8 mouse cellular contexts compared by ENCODE assay signal in genomic region chr5:52190371-52191179, GRCm38 (mm10). TPM values are rescaled to one million over a fixed set of nuclear protein-coding genes. Genes with fewer than 3 reads are reported as not detected.
A peak's percentile ranks its signal among the peaks of the same experiment; 100 is the strongest.
DNase-seq lines count a peak whose midpoint lies in the region; ATAC-seq lines count a peak whose summit lies in the region.

Dhx15 (minus strand) TSS chr5:52190514.

- H3K27me3 ChIP-seq in heart, embryonic 10.5 days (ENCODE audit: insufficient read depth, poor library complexity, severe bottlenecking): no peaks in the 10 kb centered on the region
- H3K27me3 ChIP-seq in kidney, embryonic 15.5 days: no peaks in the 10 kb centered on the region

- H3K4me2 ChIP-seq in kidney, embryonic 15.5 days: peak within 1 kb of the TSS; percentile 74

- H3K36me3 ChIP-seq in heart, embryonic 10.5 days: peaks cover 2% of the 10 kb centered on the region; the same call in 1 of the 2 replicates
- H3K36me3 ChIP-seq in kidney, embryonic 15.5 days: no peaks in the 10 kb centered on the region

- H3K4me3 ChIP-seq in heart, embryonic 10.5 days: peak within 1 kb of the TSS; percentile 99
- H3K4me3 ChIP-seq in kidney, embryonic 15.5 days (replicated peaks): peak within 1 kb of the TSS; percentile 80

- peak; percentile 91 to 92 for DNase-seq in B cell, adult 2 months
- DNase-seq in brain, adult 2 months (ENCODE audit: low read depth, low spot score): peak; percentile 98
- DNase-seq in heart, embryonic 10.5 days (ENCODE audit: low spot score): peak; percentile 97
- peak; percentile 94 for DNase-seq in liver
- DNase-seq in spleen, postnatal 4 days (ENCODE audit: low spot score in 2 of 2): peak; percentile 92 to 96

- H3K4me1 ChIP-seq in heart, embryonic 10.5 days: peaks cover 25% of the 10 kb centered on the region
- H3K4me1 ChIP-seq in kidney, embryonic 15.5 days: peaks cover 26% of the 10 kb centered on the region

- peak within 1 kb of the TSS; percentile 100 for H3K27ac ChIP-seq in heart, embryonic 10.5 days
- H3K27ac ChIP-seq in kidney, embryonic 15.5 days: peak within 1 kb of the TSS; percentile 92

- ATAC-seq in erythroblast, adult 5-6 weeks (replicated peaks; ENCODE audit: low FRiP score, poor library complexity, severe bottlenecking): peak; percentile 93
- ATAC-seq in kidney, embryonic 15.5 days (replicated peaks; ENCODE audit: low FRiP score): peak; percentile 98
- ATAC-seq in monocyte, adult 5-6 weeks (replicated peaks; ENCODE audit: insufficient number of reproducible peaks, low FRiP score, low TSS enrichment, poor library complexity, severe bottlenecking): peak; percentile 89

- no peaks in the 10 kb centered on the region for H3K9me3 ChIP-seq in heart, embryonic 10.5 days
- no peaks in the 10 kb centered on the region for H3K9me3 ChIP-seq in kidney, embryonic 15.5 days (replicated peaks)

- H3K9ac ChIP-seq in kidney, embryonic 15.5 days: peak within 1 kb of the TSS; percentile 92

- WGBS in heart, embryonic 10.5 days: 1% methylated on average over 51 of the region's 53 CpGs
- WGBS in kidney, embryonic 15.5 days: 1% methylated on average over 51 of the region's 53 CpGs

RNA-seq across cellular contexts. Expression of gene Dhx15, which starts in this region (rescaled TPM):
- 88.2 and 89.4 TPM in 2 replicates for total RNA-seq in erythroblast, adult 5-6 weeks (2015; ENCODE audit: low replicate concordance)
- 104 and 120 TPM in 2 replicates for total RNA-seq in erythroblast, adult 5-6 weeks (2017; ENCODE audit: low replicate concordance)
- 114 and 139 TPM in 2 replicates for polyA plus RNA-seq in heart, embryonic 10.5 days (2016; fragmentation: Nextera tagmentation; extraction: Ambion mirVana)
- polyA plus RNA-seq in kidney, embryonic 15.5 days (2015; fragmentation: Nextera tagmentation; extraction: Ambion mirVana): 177 and 182 TPM in 2 replicates
- total RNA-seq in monocyte, adult 5-6 weeks (2017): 357 to 407 TPM (median 362 TPM) in 3 replicates

Comparison
In these comparisons a context has a peak if more than half of its experiments do, and no peak if none do; other contexts are left out.
1. Peak in every context shown above with its lines: DNase-seq, ATAC-seq, H3K4me3 ChIP-seq and H3K27ac ChIP-seq.